Mouse (Mus musculus): Measurements from ENCODE around the gene F2rl1.

GRCm38 (mm10) chr13:95503279-95503917 is 21.6 kb downstream of the F2rl1 start:
- no peak for TF ChIP-seq CTCF (IDR thresholded peaks at IDR 0.05; ENCODE audit: extremely low read depth, insufficient read depth, insufficient read length, insufficient replicate concordance)
- no peak for TF ChIP-seq POLR2A (IDR thresholded peaks at IDR 0.05; ENCODE audit: low read depth, low read length)

All from spleen, adult 2 months (tissue).